Mouse (Mus musculus) layer of hippocampus, adult 8-10 months (tissue): ENCODE measurements around the gene Notch1. TPM values are rescaled to one million over a fixed set of nuclear protein-coding genes. Genes with fewer than 3 reads are reported as not detected.
A peak's percentile ranks its signal among the peaks of the same experiment; 100 is the strongest.

ENCODE experiments used
- DNase-seq, 2 experiments: peaks; one replicate each; pipeline ENCODE4 v3.0.0; 2022; ENCODE audit warnings: low spot score in 2 of 2
- total RNA-seq, 4 experiments: library from RNA; stranded (reverse); gene quantifications; 2 replicates each; pipeline ENCODE4 v1.2.4; 2022

Notch1 gene
- total RNA-seq, 4 experiments from 2014 or later, result 31.0 to 36.2 (median 34.2) TPM

- peak; percentile 78 to 86 for DNase-seq
Measured at GRCm38 (mm10) chr2:26500599-26501370, 15.7 kb downstream of the Notch1 start.

- peak; percentile 61 to 74 for DNase-seq
Measured at GRCm38 (mm10) chr2:26500027-26500598, 16.4 kb downstream of the Notch1 start.

GRCm38 (mm10) chr2:26498694-26499093, 17.8 kb downstream of the Notch1 start:
- no peak for DNase-seq

- DNase-seq, result no peak
Measured at GRCm38 (mm10) chr2:26497861-26498533, 18.5 kb downstream of the Notch1 start.

- DNase-seq, result no peak
Measured at GRCm38 (mm10) chr2:26496451-26496850, 20.0 kb downstream of the Notch1 start.

GRCm38 (mm10) chr2:26495701-26496100, 20.8 kb downstream of the Notch1 start:
- no peak for DNase-seq

- no peak for DNase-seq
Measured at GRCm38 (mm10) chr2:26494991-26495390, 21.5 kb downstream of the Notch1 start.

GRCm38 (mm10) chr2:26494396-26494795, 22.1 kb downstream of the Notch1 start:
- DNase-seq, result no peak

- no peak for DNase-seq
Measured at GRCm38 (mm10) chr2:26493021-26493781, 23.3 kb downstream of the Notch1 start.

GRCm38 (mm10) chr2:26490760-26491301, 25.6 kb downstream of the Notch1 start:
- DNase-seq, result no peak

- DNase-seq, result no peak
Measured at GRCm38 (mm10) chr2:26488535-26489135, 27.8 kb downstream of the Notch1 start.

- DNase-seq, result peak; percentile 58 to 85
Measured at GRCm38 (mm10) chr2:26487322-26488021, 29.0 kb downstream of the Notch1 start.

GRCm38 (mm10) chr2:26486835-26487321, 29.6 kb downstream of the Notch1 start:
- no peak for DNase-seq

GRCm38 (mm10) chr2:26486264-26486810, 30.1 kb downstream of the Notch1 start:
- no peak for DNase-seq

- peak; percentile 22 to 56 for DNase-seq
Measured at GRCm38 (mm10) chr2:26485710-26486109, 30.8 kb downstream of the Notch1 start.

- no peak for DNase-seq
Measured at GRCm38 (mm10) chr2:26485278-26485677, 31.2 kb downstream of the Notch1 start.

- no peak for DNase-seq
Measured at GRCm38 (mm10) chr2:26484169-26484568, 32.3 kb downstream of the Notch1 start.

GRCm38 (mm10) chr2:26483230-26483869, 33.1 kb downstream of the Notch1 start:
- DNase-seq, result no peak

- no peak for DNase-seq
Measured at GRCm38 (mm10) chr2:26482824-26483223, 33.6 kb downstream of the Notch1 start.
